Mouse (Mus musculus) forebrain, postnatal 0 days (tissue): ENCODE results near the gene Cdc14b. TPM values are rescaled to one million over a fixed set of nuclear protein-coding genes. Genes with fewer than 3 reads are reported as not detected.

Experiments used
- ATAC-seq: fragments of 200-750 bp; cut with Nextera tagmentation; 2 replicates; pipeline ENCODE4 v1.8.0; 2017; ENCODE audit warnings: mild to moderate bottlenecking, moderate library complexity
- DNase-seq: peaks from one replicate; pipeline ENCODE4 v3.0.0-alpha.2; 2015
- H3K27ac ChIP-seq: fragments of 300-500 bp; sonication (generic); 2 replicates; pipeline ENCODE4 v1.5.1; 2014; ENCODE audit warnings: low read depth, mild to moderate bottlenecking, antibody characterized with exemption, low read length, moderate library complexity, mixed read lengths
- H3K27me3 ChIP-seq: fragments of 300-500 bp; sonication (generic); 2 replicates; pipeline ENCODE4 v1.6.1; 2014; ENCODE audit warnings: mild to moderate bottlenecking, low read length, mixed read lengths; ENCODE audit not compliant: insufficient read depth
- H3K36me3 ChIP-seq: fragments of 300-500 bp; sonication (generic); 2 replicates; pipeline ENCODE4 v1.6.1; 2014; ENCODE audit warnings: mild to moderate bottlenecking, moderate library complexity; ENCODE audit not compliant: insufficient read depth
- H3K4me1 ChIP-seq: fragments of 300-500 bp; sonication (generic); 2 replicates; pipeline ENCODE4 v1.6.1; 2014; ENCODE audit warnings: antibody characterized with exemption; ENCODE audit not compliant: insufficient read depth
- H3K4me2 ChIP-seq: fragments of 300-500 bp; sonication (generic); 2 replicates; pipeline ENCODE4 v1.6.1; 2014; ENCODE audit warnings: low read depth, mild to moderate bottlenecking, moderate library complexity
- H3K4me3 ChIP-seq: fragments of 300-500 bp; sonication (generic); 2 replicates; pipeline ENCODE4 v1.5.1; 2014; ENCODE audit warnings: low read depth, low read length, mixed read lengths
- H3K9ac ChIP-seq: fragments of 300-500 bp; sonication (generic); 2 replicates; pipeline ENCODE4 v1.6.1; 2014; ENCODE audit warnings: mild to moderate bottlenecking
- H3K9me3 ChIP-seq: fragments of 300-500 bp; sonication (generic); 2 replicates; pipeline ENCODE4 v1.6.1; 2016; ENCODE audit warnings: low read length
- CTCF ChIP-seq: sonication (generic); IDR thresholded peaks from 2 replicates; pipeline ENCODE4 v1.5.1; 2016; ENCODE audit warnings: antibody characterized with exemption, control low read depth, low read depth
- WGBS: fragments of 180-500 bp; shearing (Covaris S2); extraction: QIAGEN DNeasy Blood & Tissue Kit; methylation state at CpG from one replicate; pipeline ENCODE4 v1.1.7; 2014; 5-methylcytosine and 5-hydroxymethylcytosine counted together
- polyA plus RNA-seq: library from polyadenylated mRNA; unstranded; fragments of >200 nt; fragmentation: Nextera tagmentation; extraction: Ambion mirVana; gene quantifications from 2 replicates; pipeline ENCODE4 v1.2.1, GENCODE M21; 2015
- total RNA-seq: library from RNA; depleted of rRNA; stranded (reverse); fragments of >200 nt; gene quantifications from 2 replicates; pipeline ENCODE4 v1.2.3, GENCODE M21; 2014

Cdc14b gene
- total and polyA plus RNA-seq, 2 experiments from 2014 or later = 0.75 to 3.0 TPM

DNA sequence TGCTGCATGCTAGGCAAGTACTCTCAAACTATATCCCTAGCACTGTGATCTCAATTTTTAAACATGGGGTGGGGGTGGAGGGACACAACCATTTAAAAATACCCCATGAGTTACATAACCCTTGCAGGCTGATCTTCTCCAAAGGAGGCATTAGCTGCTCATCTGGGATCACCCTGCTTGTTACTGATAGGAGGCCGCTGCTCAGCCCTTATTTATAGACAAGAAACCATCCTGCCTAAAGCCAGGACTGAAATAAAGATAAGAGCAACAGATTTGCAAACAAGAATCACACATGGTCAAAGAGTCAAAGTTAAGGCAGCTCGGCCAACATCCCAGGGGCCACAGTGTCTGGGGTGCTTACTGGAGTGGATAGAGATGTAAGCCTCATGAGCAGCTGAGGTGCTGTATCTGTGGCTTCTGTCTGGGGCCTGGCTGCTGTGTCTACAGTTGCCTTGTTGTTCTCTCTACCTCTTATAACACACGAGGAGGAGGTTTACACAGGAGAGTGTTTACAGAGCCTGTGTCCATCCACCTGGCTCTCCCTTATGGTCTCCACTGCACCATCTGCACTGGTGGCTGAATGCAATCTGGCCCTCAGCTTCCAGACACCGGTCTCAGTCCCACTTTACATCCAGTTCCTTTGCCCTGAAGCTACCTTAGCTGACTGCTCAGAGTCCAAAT is 38.0 kb downstream of the Cdc14b start:
- Histone ChIP-seq H3K27ac (no peak overlapping the region), H3K36me3 (no peaks in the 10 kb centered on the region), H3K9me3 (no peaks in the 10 kb centered on the region), H3K9ac (no peak overlapping the region), H3K4me1 (no peaks in the 10 kb centered on the region), H3K4me2 (no peak overlapping the region), H3K27me3 (no peaks in the 10 kb centered on the region), H3K4me3 (no peak overlapping the region)
- ATAC-seq (no peak), DNase-seq (no peak)
- WGBS = 76% methylated on average over 4 of the region's 4 CpGs
- TF ChIP-seq CTCF = no peak

DNA sequence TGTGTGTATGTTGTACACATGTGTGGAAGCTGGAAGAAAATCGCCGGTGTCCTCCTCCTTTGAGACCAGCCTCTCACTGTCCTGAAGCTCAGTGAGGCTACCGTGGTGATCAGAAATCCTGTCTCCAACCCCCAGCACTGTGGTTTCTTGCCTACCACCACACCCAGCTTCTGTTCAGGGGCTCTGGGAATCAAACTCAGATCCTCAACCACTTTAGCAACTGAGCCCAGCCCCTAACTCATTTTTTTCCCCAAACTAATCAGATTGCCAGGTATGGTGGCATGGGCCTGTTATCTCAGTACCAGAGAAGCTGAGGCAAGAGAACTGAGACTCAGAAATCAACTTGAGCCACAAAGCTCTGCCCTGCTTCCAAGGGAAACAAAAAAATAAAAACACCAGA is 39.3 kb downstream of the Cdc14b start:
- no peak overlapping the region for H3K9ac ChIP-seq
- DNase-seq (no peak), ATAC-seq (no peak)
- H3K27ac ChIP-seq = no peak overlapping the region
- 80% methylated on average over 3 of the region's 3 CpGs for WGBS
- H3K4me3 ChIP-seq = no peak overlapping the region
- H3K27me3 ChIP-seq = no peaks in the 10 kb centered on the region
- H3K4me2 ChIP-seq = no peak overlapping the region
- H3K36me3 ChIP-seq = no peaks in the 10 kb centered on the region
- no peak for TF ChIP-seq CTCF
- no peaks in the 10 kb centered on the region for H3K4me1 ChIP-seq
- no peaks in the 10 kb centered on the region for H3K9me3 ChIP-seq

DNA sequence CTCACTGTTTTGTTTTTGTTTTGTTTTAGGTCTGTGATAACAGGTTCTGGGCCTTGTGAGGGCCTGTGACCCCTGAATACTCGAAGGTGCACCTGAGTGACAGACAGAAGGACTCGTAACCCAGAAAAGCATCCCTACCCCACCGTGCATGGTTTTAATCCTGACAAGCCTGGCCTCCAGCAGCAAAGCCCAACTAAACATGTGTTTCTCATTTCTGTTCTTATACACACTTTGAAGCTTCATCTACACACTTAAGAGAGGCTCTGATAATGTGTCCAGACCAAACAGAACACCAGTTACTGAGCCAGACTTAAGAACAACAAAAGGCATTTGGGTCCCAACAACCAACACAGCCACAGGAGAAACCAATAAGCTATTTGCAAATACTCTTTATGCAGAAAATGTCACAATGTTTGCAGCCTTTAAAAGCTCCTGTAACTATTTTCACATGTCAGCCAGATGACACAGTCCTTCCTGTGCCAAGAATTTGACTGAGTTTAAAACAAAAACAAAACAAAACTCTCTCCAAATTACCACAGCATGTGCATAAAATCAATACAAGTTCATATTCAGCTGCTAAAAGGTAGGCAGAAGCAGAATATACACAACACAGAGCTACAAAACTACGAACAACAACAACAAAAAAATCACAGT is 39.9 kb downstream of the Cdc14b start:
- DNase-seq (peak; percentile 51), ATAC-seq (peak; percentile 32; the same call in 1 of the 2 replicates)
- Histone ChIP-seq H3K9me3 (no peaks in the 10 kb centered on the region), H3K36me3 (no peaks in the 10 kb centered on the region), H3K4me3 (no peak overlapping the region), H3K9ac (no peak overlapping the region), H3K27ac (no peak overlapping the region), H3K4me2 (no peak overlapping the region), H3K27me3 (no peaks in the 10 kb centered on the region), H3K4me1 (no peaks in the 10 kb centered on the region)
- 59% methylated on average over 4 of the region's 4 CpGs for WGBS
- no peak for TF ChIP-seq CTCF

DNA sequence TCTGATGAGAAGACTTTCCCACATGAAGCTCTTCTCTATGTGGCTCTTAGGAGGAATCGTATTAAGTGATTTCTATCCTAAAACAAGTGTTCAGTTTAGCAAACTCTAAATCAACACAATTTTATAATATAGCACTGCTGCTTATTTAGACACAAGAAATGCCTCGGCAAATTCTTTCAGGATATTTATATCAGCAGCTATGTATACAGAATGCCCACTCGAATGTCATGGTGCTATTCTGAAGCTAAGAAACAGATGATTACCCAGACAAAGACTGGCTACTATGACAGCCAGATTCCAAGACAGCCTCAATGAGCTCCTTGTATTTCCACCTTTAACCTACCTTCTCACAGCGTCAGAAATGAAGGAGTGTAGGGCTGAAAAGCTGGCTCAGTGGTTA is 42.0 kb downstream of the Cdc14b start:
- Histone ChIP-seq H3K4me1 (no peaks in the 10 kb centered on the region), H3K4me2 (no peak overlapping the region), H3K9me3 (no peaks in the 10 kb centered on the region), H3K9ac (no peak overlapping the region), H3K27ac (no peak overlapping the region), H3K4me3 (no peak overlapping the region), H3K36me3 (no peaks in the 10 kb centered on the region), H3K27me3 (no peaks in the 10 kb centered on the region)
- no peak for ATAC-seq
- no peak for DNase-seq
- WGBS = 81% methylated on average over 4 of the region's 4 CpGs
- no peak for TF ChIP-seq CTCF

DNA sequence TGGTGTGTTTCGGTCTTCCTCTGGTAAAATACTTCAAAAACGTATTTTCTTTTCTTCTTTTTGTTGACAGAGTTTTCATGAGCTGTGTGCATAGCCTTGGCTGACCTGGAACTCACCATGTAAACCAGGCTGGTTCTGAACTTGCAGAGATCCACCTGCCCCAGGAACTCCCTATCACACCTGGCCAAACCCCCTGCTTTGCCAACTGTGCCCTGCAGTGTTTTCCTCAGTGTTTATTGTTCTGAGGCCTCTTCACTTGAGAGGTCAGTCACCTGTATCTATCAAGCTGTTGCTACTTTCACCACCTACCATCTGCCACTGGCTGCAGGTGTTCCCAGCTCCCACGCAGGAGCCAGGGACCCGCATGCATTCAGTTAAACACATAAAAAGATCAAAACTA is 48.4 kb downstream of the Cdc14b start:
- no peaks in the 10 kb centered on the region for H3K36me3 ChIP-seq
- H3K9ac ChIP-seq = no peak overlapping the region
- no peak overlapping the region for H3K4me2 ChIP-seq
- no peak for DNase-seq
- ATAC-seq = no peak
- no peak overlapping the region for H3K4me3 ChIP-seq
- no peaks in the 10 kb centered on the region for H3K9me3 ChIP-seq
- WGBS = 91% methylated on average over 4 of the region's 4 CpGs
- H3K27me3 ChIP-seq = no peaks in the 10 kb centered on the region
- H3K4me1 ChIP-seq = no peaks in the 10 kb centered on the region
- TF ChIP-seq CTCF = no peak
- H3K27ac ChIP-seq = no peak overlapping the region

DNA sequence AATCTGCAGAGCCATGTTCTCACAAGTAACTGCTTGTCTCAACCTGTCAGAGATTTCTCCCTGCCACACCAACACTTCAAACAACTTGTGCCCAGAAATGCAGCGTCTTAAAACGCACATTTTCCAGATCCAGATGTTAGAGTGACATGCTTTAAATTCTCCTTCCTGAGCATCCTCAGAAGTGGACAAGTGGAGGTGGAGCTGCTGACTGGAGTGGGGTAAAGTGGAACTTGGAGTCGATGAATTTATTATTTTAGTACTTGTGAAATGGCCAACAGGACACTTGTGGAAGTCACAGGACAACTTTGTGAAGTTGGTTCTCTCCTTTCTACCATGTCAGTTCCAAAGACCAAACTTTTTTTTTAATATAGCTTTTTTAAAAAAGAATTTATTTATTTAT is 49.4 kb downstream of the Cdc14b start:
- Histone ChIP-seq H3K27ac (no peak overlapping the region), H3K4me1 (no peaks in the 10 kb centered on the region), H3K9me3 (no peaks in the 10 kb centered on the region), H3K4me2 (no peak overlapping the region), H3K27me3 (no peaks in the 10 kb centered on the region), H3K36me3 (no peaks in the 10 kb centered on the region), H3K9ac (no peak overlapping the region), H3K4me3 (no peak overlapping the region)
- TF ChIP-seq CTCF = no peak
- ATAC-seq (no peak), DNase-seq (no peak)
- 92% methylated on average over 3 of the region's 3 CpGs for WGBS

DNA sequence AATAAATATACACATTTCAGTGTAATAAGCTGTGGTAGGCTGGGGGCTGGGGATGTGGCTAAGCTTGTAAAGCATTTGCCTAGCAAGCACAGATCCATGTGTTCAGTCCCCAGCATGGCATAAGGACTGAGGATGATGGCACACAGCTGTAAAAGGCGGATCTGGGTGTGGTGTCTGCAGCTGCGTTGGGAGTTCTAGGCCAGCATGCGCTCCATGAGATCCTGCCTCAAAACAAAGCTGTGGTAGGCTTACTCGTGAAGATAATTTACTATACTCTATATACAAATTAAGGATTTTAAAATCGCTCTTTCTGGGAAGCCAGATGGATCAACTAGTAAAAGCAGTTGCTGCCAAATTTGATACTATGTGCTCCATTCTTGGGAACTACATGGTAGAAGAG is 60.2 kb downstream of the Cdc14b start:
- Histone ChIP-seq H3K9me3 (no peaks in the 10 kb centered on the region), H3K36me3 (no peaks in the 10 kb centered on the region), H3K4me3 (no peak overlapping the region), H3K4me1 (no peaks in the 10 kb centered on the region), H3K4me2 (no peak overlapping the region), H3K27me3 (no peaks in the 10 kb centered on the region), H3K9ac (no peak overlapping the region), H3K27ac (no peak overlapping the region)
- 80% methylated on average over 5 of the region's 5 CpGs for WGBS
- no peak for TF ChIP-seq CTCF
- DNase-seq (peak; percentile 5), ATAC-seq (peak; percentile 79)
